Mouse (Mus musculus) layer of hippocampus, postnatal 25 days (tissue): ENCODE measurements around the gene Sgip1. TPM values are rescaled to one million over a fixed set of nuclear protein-coding genes. Genes with fewer than 3 reads are reported as not detected.

Experiments
- DNase-seq, 2 experiments: peaks; one replicate each; pipeline ENCODE4 v3.0.0; 2022; ENCODE audit warnings: mixed read lengths in 2 of 2, low spot score in 1 of 2; ENCODE audit errors: extremely low spot score in 1 of 2
- total RNA-seq, 2 experiments: library from RNA; stranded (reverse); gene quantifications; 2 replicates each; pipeline ENCODE4 v1.2.3; 2021

Gene Sgip1
- total RNA-seq, 2 experiments from 2014 or later: 267 to 300 TPM

DNA sequence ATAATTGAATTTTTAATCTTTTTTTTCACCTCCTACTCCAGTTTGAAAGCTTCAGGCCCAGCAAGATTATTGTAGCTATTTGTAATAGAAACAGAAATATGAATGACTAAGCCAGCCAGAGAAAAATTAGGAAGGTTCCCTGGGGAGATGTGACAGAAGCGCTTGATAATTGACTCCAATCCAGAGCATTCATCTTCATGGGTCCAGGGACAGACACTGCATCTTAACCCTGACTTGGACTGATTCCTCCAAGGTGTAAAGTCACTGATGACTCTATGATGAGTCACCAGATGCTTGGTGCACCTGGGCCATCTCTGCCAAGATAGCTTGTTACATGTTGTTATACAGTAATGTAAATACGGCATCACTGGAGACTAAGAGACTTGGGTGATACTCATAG is 92.6 kb downstream of the Sgip1 start:
- DNase-seq: no peak

DNA sequence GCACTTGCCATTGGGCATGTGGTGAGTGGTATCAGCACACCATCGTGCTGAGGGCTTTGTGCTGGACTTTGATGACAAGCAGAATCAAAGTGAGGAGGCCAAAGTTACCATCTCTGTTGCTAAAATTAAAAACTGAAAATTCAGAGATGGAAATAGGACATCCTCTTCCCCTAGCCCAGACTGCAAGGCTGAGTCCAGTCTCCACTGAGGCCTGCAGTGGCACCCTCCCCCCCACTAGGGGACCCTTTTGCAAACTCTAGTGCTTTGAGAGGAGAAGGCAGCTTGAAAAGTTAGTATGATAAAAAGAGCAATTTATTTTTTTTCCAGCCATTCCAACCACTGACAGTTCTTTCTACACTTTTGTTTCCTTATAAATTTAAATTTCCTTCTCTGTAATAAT is 93.6 kb downstream of the Sgip1 start:
- DNase-seq: no peak

DNA sequence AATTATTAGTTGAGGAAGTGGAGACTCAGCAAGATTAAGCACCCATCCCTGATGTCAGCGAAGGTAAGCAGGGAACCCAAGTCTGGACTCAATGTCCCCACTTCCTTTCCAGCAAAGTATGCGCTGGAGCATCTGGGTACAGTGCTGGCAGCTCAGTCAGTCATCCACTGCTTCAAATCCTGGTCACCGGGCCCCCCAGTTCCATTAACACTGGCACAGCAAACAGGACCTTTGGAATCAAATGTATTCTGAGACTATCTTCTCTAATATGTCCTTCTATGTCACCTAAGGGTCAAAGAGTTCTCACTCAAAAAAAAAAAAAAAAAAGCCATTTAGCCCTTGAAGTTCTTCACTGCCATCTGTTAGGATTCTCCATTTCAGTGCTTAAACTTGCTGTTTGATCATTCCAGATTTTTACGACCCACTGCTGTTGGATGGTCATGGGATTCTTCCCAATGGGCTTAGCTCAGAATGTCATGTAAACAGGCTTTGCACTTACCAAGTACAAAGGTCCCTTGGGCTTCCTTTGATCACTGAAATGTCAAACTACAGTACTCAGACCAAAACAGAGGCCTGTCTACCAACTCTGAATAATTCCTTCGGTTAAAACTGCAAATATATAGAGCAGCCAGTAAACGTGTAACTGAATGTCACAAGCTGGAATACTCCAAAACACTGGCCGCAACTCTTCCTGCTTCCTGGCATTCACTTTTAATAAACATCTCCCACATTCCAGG is 99.1 kb downstream of the Sgip1 start:
- no peak for DNase-seq

DNA sequence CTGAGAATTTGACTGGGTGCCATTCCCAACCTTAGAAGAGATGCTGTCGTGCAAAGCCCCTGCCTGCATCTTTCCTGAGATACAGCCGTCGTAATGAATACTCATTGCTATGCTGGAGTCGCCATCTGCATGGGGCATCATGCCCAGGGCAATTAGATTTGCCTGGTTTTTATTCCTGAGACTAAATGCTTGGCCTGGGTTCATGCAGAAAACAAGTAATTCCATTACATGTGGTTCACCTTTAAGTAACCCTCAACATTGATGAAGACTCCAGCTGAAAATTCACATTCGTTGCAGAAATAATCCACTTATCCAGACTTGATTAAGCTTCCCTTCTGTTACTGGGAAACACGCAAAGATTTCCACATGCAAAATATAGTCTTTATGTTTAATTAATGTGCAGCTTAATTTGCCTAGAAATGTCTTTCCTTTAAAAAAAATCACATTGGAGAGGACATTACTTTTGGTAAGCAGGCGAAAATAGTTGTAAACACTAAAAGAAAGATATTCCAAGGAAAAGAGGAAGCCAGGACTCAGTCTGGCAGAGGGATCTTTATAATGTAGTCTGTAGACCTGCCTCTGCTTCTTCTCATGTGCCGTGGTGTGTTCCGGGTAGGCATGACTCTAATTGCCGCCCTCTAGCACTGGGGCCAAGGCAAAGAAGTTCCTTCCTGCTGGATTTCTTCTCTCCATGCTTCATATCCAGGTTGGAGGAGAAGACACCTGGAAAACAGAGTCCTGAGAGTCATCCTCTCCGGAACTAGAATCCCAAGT is 100.0 kb downstream of the Sgip1 start:
- no peak for DNase-seq

DNA sequence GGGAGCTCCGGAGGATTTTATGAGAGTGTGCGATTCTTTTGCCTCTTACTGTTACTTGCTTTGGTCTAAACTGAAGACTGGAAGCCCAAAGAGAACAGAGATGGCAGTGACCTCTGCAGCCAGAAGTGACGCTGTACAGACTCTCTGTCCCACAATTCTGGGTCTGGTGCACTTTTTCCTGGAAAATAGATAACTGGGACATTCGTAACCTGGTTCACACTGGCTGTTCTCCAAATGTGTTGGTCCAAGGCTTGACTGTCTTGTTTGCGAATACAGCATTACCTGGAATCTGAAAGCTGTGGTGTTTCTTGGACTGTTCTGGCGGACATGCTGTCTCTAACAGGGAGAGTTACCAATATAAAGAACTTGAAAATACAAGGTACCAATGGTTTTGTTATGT is 109.4 kb downstream of the Sgip1 start:
- no peak for DNase-seq

DNA sequence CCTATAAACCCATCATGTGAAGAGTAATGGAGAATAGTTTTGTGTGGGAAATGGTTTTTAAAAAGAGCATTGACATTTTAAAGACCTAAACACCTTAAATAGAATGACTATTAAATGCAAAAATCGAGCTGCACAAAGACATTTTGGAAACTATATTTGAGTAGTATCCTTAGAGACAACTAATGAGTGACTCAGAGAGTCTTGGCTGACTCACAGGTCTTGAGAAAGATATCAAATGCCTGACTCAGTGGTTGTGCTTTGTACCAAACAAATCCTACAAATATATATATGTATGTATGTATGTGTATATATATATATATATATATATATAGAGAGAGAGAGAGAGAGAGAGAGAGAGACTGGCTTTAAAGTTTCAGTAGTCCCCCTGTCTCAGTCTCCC is 110.1 kb downstream of the Sgip1 start:
- DNase-seq: no peak

DNA sequence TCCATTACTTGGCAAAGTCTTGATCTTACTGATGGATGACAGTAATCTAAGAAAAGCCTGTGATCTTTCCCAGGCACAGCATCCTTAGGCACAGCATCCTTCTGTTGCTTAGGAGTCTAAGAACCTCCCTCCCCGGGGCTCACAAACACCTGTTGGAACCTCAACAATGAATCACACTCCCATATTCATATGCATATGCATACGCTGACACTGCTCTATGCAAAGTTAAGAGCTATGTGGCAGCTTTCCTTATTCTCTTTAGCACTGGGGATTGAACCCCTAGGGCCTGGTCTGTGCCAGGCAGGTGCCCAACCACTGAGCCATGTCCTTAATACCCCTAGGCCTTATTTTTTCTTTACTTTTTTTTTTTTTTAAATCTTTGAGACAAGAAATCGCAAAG is 111.2 kb downstream of the Sgip1 start:
- DNase-seq: no peak

DNA sequence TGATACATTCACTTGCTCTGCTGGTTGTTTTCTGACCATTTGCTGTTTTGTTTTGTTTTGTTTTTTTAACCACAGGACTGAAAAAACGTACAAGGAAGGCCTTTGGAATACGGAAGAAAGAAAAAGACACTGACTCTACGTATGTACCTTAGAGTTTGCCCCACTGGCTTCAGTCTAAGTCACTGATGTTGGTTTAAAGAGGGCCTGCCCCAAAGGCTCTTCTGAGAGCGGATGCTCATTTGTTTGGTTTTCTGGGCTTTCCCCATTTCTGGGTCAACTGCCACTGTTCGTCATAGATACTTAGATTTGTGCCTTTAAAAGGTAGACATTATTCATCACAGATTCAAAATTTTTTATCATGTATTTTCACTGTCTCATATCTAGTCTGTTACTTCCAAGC is 111.7 kb downstream of the Sgip1 start:
- DNase-seq: no peak

DNA sequence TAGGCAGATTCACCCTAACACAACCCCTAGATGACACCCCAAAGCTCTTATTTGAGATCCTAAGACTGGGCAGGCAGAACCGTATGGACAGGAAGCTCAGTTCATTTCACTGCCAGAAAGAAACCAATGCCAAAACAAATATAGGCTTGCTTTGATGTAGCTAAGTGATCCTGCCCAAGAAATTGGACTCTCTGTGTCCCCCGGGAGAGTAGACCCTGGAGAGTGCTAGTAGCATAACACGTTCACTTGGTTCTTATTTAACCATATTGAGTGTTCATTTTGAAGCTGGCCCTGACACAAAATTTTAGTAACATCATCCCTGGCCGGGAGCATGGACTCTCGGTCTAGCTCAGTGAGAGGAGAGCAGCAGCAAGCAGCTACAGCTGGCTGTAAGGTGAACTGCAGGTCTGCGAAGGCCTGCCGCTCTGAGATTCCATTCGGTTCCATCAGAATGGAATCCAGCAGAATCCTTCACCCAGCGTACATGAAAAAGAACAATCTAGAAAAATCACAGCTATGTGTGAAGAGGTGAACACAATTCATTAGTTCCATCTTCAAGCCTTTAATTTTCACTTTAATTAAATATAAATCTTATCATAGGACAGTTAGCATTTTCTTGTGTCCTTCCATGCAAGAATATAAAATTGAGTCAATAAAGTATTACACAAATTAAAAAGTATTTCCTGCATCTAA is 112.4 kb downstream of the Sgip1 start:
- no peak for DNase-seq

DNA sequence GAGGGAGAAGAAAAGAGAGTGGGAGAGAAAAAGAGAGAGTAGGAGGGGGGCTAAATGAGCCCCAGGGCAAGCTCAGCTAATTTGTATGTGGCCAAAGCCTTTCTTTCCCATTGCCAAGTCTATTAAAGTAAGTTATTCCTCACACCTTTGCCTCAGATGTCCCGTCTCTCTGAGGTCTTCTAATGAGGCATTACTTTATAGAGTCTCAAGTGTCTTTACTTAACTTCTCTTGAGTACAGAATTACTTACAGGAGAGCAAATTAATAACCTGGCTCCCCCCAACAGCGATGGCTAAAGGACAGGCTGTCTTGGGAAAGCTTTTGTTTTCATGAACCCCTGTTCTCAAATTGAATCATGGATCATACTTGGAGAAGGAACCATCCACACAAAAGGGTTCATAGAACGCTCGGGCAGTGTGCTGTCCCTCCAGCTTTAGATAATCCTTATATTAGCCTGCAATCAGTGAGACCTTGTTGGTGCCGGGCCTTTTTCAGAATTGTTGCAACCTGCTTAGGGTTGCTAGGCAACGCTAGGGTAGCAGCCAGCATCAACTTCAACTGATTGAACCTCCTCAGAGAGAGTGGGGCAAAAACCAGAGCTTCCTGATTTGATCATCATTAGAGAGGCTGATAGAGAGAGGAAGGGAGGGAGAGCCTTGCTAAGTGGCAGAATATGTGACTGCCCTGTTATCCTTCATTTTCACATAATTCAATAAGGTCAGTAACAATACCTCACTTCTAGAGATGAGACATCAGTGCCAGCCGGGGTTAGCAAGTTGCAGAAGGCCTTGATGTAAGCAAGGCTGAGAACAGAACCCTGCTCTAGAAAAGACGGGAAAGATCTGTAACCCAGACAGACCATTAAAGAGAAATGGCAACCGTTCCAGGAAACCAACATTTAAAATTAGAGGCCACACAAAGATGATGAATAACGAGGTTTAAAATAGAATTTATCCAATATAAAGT is 114.1 kb downstream of the Sgip1 start:
- peak in 1 of 2 experiments; percentile 17 for DNase-seq

DNA sequence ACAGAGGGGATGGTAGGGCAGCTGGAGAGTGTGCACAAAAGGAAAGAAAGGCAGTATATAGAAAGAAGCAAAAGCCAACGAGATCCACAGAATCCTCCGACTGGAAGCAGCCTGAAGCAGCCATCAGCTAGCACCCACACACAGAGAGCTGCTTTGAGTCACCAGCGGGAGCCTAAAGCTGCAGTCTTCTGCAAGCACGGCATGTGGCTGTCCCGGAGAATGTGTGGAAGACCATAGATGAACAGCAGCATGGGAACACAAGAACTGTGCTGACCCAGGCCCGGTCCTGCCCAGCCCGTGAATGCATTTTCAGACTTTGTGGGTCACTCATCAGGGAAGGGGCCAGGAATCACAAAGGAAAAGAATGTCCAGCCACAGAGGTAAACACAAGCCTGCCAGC is 115.0 kb downstream of the Sgip1 start:
- DNase-seq: peak; percentile 20 to 31

DNA sequence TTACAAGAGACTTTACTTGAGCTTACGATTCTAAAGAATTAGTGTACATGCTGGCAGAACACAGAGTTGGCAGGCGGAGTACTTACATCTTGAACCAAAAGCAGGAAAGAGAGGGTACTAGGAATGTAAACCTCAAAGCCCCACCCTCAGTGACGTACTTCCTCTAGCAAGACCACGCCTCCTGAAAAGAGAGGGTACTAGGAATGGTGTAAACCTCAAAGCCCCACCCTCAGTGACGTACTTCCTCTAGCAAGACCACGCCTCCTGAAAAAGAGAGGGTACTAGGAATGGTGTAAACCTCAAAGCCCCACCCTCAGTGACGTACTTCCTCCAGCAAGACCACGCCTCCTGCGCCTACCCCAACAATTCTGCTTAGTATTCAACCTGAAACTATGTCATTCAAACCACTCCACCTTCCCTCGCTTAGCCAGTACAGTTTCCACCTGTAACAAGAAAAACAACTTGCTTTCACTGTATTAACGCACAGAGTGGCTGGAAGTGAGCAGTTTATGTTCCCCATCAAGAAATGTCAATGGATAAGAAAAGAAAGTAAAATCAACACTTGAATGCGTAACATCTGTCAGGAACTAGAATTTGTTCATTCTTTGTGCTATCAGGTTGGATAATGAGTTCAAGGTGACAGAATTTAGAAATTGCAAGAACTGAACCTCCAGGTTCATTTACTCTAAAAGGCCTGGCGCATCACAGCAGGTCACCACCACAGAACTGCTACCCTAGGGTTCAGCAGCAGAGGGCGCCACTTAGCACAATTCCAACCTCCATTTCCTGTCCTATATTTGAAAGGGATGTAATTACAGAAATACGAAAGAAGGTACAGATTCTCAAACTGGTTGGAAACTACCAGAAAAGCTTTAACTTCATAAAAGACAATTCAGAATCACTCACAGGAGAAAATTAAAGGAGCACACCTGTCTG is 118.4 kb downstream of the Sgip1 start:
- DNase-seq: no peak

DNA sequence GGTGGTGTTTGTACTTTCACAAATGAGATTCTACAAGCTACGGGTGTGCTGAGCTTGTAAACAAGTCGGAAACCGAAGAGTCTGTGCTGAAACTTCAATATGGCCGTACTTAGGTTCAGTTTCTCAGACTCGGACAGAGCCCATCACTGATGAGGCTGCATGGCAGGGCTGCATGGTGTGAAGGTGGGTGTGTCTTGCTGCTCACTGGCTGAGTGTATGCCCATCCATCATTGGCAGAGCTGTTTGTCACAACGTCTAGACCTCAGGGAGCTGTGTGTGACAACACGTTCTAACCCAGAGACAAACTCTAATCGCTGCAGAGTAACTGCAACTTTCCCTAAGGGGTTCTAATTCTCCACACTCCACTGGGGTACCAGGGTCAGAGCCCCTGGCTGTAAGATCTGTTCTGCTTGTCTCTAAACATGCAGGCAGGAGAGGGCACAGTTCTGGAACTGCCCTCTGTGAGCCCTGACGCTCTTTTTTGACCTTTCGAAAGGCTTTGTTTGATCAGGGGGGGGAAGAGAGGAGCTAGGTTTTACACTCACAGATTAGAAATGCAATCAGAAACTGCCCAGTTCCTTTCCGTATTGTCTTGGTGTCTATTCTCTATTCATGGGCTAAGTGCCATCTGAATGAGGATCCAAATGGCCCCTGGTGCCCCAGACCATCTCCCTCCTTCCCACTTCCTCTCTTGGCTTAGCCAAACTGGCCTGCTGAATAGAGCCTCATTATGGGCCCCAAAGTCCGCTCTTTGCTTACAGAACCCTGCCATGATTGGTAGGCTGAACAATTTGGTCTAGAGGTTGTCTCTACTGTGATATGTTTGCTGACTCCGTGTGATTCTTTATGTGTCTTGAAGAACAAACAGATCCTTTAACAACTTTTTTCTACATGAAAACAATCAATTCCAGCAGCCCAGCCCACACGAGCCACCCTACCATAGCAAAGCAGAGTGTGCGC is 121.9 kb downstream of the Sgip1 start:
- no peak for DNase-seq

DNA sequence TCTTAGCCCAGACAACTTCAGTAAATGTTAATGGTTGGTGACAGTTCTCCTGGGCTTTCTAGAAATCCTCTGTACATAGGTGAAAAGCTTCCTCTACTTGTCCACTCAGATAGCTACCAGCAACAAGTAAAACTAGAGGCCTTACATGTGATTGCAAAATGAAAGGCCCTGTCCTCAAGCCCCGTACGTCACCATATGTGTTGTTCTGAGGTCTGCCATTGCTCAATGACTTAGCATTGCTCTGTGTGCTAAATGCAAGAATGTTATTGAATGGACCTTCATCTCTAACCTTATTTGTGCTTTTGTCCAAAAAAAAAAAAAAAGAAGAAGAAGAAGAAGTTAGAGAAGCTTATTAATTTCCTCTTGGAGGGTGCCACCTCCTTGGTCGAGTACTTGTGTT is 125.4 kb downstream of the Sgip1 start:
- no peak for DNase-seq

DNA sequence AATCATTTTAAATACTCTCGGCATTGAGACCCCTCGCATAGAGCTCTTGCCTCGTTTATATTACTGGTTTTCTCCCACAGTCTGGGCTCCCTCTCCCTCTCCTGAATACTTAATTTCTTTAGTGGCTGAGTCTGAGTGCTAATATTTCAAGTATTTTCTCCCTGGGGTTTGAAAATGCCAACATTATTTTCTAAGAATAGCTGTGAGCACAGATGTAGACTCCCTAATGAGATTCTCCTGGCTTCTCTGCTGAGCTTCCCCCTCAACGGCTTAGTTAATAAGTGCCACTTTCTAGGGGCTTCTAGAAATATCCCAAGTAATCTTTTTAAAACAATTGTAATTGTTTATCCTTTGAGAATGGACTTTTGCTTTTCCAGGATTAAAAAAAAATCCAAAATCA is 130.2 kb downstream of the Sgip1 start:
- DNase-seq: no peak

DNA sequence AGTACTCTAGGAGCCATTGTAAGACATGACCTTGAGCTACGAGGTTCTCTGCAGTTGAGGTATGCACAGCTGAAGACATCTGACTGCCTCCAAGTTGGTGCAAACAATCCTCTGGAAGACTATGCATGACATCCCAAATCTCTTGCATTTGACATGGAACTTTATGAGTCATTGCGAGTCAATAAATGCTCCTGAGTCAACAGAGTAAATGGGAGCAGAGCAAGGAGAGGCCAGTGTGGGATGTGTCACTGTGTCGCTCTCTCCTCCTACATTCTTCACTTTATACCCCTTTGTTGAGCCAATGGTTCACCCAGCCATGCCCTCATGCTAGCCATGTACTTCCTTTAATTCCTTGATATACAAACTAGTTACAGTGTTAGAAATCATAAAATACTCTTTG is 142.0 kb downstream of the Sgip1 start:
- DNase-seq: no peak

DNA sequence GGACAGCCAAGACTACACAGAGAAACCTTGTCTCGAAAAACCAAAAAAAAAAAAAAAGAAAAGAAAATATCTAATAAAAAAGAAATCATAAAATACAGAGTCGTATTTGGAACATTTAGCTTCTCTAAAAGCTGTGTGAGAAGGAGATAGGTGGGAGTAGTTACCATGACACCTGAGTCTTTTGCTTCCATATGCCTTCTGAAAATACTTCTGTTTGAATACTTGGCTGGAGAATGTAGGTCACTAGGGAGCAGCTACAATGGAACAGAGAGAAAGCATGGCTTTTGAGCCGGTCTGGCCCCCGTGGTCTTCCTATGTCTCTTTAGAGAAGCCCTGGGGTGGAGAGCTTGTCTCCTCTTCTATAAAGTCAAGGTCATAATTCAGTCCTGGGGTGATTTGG is 143.1 kb downstream of the Sgip1 start:
- no peak for DNase-seq

DNA sequence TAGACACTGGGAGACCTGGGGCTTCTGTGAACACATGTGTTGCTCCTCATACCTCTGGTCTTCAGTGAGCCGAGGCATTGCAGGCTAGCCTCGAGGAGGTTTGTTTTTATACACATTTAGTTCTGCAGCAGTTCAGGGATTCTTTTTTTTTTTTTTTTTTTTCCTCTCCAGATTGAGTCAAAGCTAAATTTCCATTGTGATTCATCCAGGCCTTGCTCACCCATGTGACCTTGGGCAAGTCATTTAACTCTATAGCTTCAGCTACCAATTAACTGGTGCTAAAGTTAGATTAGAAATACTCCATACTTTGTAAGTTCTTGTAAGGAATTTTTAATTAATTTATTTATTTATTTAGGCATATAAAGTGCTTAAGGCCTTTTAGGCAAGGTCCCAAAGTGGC is 145.4 kb downstream of the Sgip1 start:
- no peak for DNase-seq
